Mouse (Mus musculus) gastrocnemius, adult 8-10 months (tissue): ENCODE results near the gene Spag6l. TPM values are rescaled to one million over a fixed set of nuclear protein-coding genes. Genes with fewer than 3 reads are reported as not detected.
"Not testable (repeated sequence)": the region's sequence is repeated elsewhere in the genome, so short reads cannot be mapped to it uniquely, and the experiment has no call there.

Experiments
- DNase-seq, 2 experiments: peaks; one replicate each; pipeline ENCODE4 v3.0.0; 2022; ENCODE audit warnings: low spot score in 2 of 2
- total RNA-seq, 4 experiments: library from RNA; stranded (reverse); gene quantifications; 2 replicates each; pipeline ENCODE4 v1.2.4; 2022

Gene Spag6l
- total RNA-seq: not detected

GRCm38 (mm10) chr16:16828757-16829615, at the start of gene Spag6l:
Gene Spag6l, minus strand, starts transcription at chr16:16829456.
- DNase-seq: no peak

- DNase-seq: no peak
Observed at GRCm38 (mm10) chr16:16879025-16879424, 49.8 kb upstream of the Spag6l start.

DNA sequence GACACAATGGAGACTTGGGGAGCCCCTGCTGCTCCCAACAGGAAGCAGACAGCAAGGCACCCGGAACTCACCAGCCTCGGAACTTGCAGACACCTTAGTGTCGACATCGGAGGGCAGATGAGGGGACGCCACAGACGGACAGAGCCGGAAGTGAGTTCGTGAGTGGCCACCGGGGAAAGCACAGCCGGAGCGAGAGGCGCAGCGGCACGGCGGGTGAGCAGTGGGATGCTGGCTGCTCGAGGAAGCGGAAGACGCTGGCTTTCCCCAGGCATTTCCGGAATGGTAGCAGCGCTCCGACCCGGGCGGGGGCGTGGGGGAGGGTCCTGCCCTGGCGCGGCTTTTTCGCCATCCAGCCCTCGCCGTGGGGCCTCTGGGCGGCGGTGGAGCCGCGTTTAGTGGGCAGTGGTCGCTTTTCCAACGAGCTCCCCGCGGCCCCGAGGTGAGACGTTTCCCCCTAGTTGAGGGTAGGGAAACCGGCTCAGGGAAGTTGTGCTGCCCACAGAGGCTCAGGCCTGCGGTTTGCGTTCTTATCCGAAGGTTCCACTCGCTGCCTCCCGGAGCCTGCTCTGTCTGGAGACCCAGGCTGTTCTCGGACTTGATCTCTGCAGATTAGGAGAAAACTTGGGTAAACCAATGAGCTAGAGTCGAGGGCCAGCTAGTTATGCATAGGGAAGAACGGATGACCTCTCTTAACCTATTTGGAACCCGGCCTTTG, 41.5 kb upstream of the Spag6l start, which contains the start of the genes Top3b and Vpreb1:
TSS of gene Top3b (plus strand) at position 120 of the 715 bp plus-strand sequence.
TSS of gene Vpreb1 (minus strand) at position 227 of the 715 bp plus-strand sequence.
- peak; percentile 76 to 83 for DNase-seq

- no peak for DNase-seq
Observed at GRCm38 (mm10) chr16:16870241-16870616, 41.0 kb upstream of the Spag6l start.

- DNase-seq: no peak
Observed at GRCm38 (mm10) chr16:16865696-16866561, 36.7 kb upstream of the Spag6l start.

DNA sequence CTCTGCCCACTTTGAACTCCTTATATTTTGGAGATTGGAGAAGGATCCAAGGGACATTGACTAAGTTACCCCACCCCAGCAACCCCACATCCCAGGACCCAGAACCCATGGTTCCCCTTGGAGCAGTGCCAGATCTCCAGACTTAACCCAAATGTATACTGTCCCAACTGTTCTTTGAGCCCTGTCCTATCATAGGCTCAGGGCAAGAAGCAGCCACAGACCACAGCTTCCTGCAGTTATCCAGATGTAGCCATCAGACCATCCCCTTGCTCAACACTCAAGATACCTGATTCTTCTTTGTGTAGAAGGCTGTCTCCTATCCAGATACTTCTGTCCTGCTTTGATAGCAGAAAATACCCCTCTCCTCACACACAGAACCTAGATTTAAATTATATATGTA, 36.0 kb upstream of the Spag6l start:
- DNase-seq: no peak

DNA sequence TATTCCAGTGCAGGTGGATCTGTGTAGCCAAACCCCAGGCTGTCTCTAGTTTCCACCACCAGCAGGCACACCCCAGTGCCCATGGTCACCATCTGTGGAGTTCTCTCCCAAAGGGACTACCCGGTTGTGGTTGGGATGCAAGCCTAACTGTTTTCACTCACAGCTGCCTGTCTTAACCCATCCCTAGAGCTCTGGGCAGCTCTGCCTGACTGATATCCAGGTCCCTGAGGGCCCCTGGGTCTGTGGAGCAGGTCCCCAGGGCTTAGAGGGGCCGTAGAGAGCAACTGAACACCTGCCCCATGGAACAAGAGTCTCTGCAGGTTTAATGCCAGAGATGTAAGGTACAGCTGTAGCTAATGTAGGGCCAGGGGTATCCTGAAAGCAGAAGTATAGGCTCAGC, 34.7 kb upstream of the Spag6l start, which contains the start of gene Igll1:
TSS of gene Igll1 (minus strand) at position 8 of the 400 bp plus-strand sequence.
- DNase-seq: no peak

GRCm38 (mm10) chr16:16862288-16862687, 33.0 kb upstream of the Spag6l start:
- DNase-seq: no peak

GRCm38 (mm10) chr16:16856731-16857476, 27.6 kb upstream of the Spag6l start:
- no peak for DNase-seq

- DNase-seq: not testable (repeated sequence)
Observed at GRCm38 (mm10) chr16:16856054-16856453, 26.8 kb upstream of the Spag6l start.

DNA sequence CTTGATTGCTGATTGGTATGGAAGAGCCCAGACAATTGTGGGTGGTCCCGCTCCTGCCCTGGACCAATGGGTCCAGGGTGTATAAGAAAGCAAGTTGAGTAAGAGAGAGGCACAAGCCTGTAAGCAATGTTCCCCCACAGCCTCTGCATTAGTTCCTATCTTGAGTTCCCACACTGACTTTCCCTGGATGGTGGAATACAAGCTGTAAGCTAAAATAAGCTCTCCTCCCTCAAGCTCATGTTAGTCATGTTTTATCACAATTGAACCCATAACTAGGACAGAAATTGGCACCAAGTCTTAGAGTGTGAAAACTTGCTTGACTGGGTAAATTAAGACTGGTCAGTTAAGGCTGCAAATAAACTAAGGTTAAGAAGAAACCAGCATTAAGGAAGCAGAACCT, 26.3 kb upstream of the Spag6l start:
- DNase-seq: no peak

DNA sequence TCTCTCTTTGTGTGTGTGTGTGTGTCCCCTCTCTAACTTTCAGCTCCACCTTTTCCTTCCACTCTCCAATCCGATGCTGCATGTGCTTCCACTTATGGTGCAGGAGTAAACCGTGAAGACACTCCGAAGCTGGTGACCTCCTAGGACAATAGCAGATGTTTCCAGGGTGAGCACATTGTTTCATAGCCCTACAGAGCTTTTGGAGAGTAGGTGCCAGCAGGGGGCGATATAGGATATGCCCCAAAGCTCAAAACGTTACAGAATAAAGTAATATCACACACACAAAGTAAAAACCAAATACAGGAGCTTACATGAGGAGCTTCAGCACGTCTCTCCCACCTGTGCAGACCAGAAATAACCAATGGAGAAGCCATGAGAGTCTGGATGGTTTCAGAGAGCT, 25.6 kb upstream of the Spag6l start:
- DNase-seq: no peak

- DNase-seq: no peak
Observed at GRCm38 (mm10) chr16:16852411-16852810, 23.2 kb upstream of the Spag6l start.

GRCm38 (mm10) chr16:16849196-16849595, 19.9 kb upstream of the Spag6l start:
- DNase-seq: no peak

DNA sequence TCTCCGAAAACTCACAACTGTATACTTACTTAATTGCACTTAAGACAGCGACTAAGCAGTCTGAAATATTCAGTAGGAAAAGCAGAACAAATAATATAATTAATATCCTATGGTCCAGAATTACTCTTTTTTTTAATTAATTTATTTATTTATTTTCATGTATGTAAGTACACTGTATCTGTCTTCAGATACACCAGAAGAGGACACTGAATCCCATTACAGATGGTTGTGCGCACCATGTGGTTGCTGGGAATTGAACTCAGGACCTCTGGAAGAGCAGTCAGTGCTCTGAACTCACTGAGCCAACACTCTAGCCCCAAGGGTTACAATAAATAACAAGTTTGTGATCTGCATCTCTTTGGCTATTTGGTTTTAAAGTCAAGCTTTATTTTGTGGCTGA, 415 bp upstream of the Spag6l start:
- DNase-seq: no peak

DNA sequence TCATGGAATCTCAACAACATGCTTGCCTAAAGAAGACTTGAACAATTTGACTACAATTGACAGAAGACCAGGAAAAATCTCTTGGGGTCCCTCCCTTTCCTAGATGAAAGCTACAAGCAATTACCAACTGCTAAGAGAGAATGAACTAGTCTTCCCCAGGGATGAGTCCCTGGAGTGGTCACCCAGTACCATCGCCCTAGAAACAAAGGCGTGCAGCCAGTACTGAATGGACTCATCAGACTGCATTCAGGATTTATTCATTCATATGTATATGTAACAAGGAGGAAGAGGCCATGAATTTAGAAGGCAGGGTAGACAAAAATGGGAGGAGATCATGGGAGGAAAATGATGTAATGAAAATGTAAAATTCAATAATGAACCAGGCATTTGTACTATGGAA, 3.0 kb downstream of the Spag6l start:
- DNase-seq: no peak

GRCm38 (mm10) chr16:16825476-16825875, 3.8 kb downstream of the Spag6l start:
- DNase-seq: no peak

- DNase-seq: no peak
Observed at GRCm38 (mm10) chr16:16806325-16806724, 22.9 kb downstream of the Spag6l start.
